Comparison of ENCODE assay signal across 7 mouse cellular contexts in genomic region chr4:155963106-155963505, GRCm38 (mm10). TPM values are rescaled to one million over a fixed set of nuclear protein-coding genes. Genes with fewer than 3 reads are reported as not detected.
DNase-seq lines count a peak whose midpoint lies in the region; ATAC-seq and TF ChIP-seq lines count a peak whose summit lies in the region.

No protein-coding gene starts in this region.

- in situ Hi-C loops in CH12.LX (cut with MboI; ENCODE audit: low pct_ligation_motif_present, low pct_unique_long_range_greater_than_20kb, low sequenced_read_pairs): loop anchor here (10.0 kb wide), 1 partner anchor 132 kb away; no protein-coding TSS in a partner anchor

- no peak for DNase-seq in CH12.LX (ENCODE audit: extremely low read depth)
- no peak for DNase-seq in natural killer cell, adult 2 months (ENCODE audit: low spot score in 2 of 2)
- no peak for DNase-seq in embryo, embryonic 10 days (ENCODE audit: low spot score)
- DNase-seq in thymus, postnatal 0 days (ENCODE audit: low spot score): no peak

- dilution Hi-C loops in CH12.LX (cut with MboI; ENCODE audit: extremely low pct_ligation_motif_present, extremely low pct_unique_long_range_greater_than_20kb, low sequenced_read_pairs): no loop called here

- peaks cover 0 to 28% of the 10 kb centered on the region in 2 experiments; a peak in 2 of 4 replicates for H3K4me1 ChIP-seq in CH12.LX (ENCODE audit: control insufficient read depth in 1 of 2, insufficient read depth in 2 of 2)
- no peaks in the 10 kb centered on the region for H3K4me1 ChIP-seq in ES-Bruce4 (ENCODE audit: control insufficient read depth, insufficient read depth, low read length)
- peaks cover 19% of the 10 kb centered on the region for H3K4me1 ChIP-seq in hindbrain, embryonic 12.5 days
- H3K4me1 ChIP-seq in limb, embryonic 13.5 days: peaks cover 22% of the 10 kb centered on the region

- no peak for TF ChIP-seq POLR2A in CH12.LX (IDR thresholded peaks at IDR 0.05; ENCODE audit: low read depth, low read length)
- no peak for TF ChIP-seq POLR2A in ES-Bruce4 (IDR thresholded peaks at IDR 0.05; ENCODE audit: insufficient read depth, low read length)

- no peak overlapping the region for H3K27ac ChIP-seq in CH12.LX (ENCODE audit: insufficient read depth, low read depth)
- no peak overlapping the region for H3K27ac ChIP-seq in ES-Bruce4 (ENCODE audit: insufficient read depth, low read length)
- H3K27ac ChIP-seq in hindbrain, embryonic 12.5 days: no peak overlapping the region
- no peak overlapping the region for H3K27ac ChIP-seq in limb, embryonic 13.5 days

- H3K9ac ChIP-seq in CH12.LX (ENCODE audit: insufficient read depth, low read depth): no peak overlapping the region
- H3K9ac ChIP-seq in ES-Bruce4 (ENCODE audit: low read depth, poor library complexity, severe bottlenecking): peak overlapping the region; percentile 32; the same call in 1 of the 2 replicates
- H3K9ac ChIP-seq in hindbrain, embryonic 12.5 days: peak overlapping the region; percentile 71
- H3K9ac ChIP-seq in limb, embryonic 13.5 days: peak overlapping the region; percentile 81

- WGBS in hindbrain, embryonic 12.5 days: 58% methylated on average over 7 of the region's 7 CpGs
- 45% methylated on average over 7 of the region's 7 CpGs for WGBS in limb, embryonic 13.5 days

- H3K9me3 ChIP-seq in CH12.LX (replicated peaks; ENCODE audit: low read length): no peaks in the 10 kb centered on the region
- no peaks in the 10 kb centered on the region for H3K9me3 ChIP-seq in ES-Bruce4 (replicated peaks; ENCODE audit: control insufficient read depth, insufficient read depth, low read length, poor library complexity, severe bottlenecking)
- H3K9me3 ChIP-seq in hindbrain, embryonic 12.5 days (replicated peaks): no peaks in the 10 kb centered on the region
- no peaks in the 10 kb centered on the region for H3K9me3 ChIP-seq in limb, embryonic 13.5 days

- TF ChIP-seq CTCF in CH12.LX (conservative IDR thresholded peaks at IDR 0.05 in 1 of 2, IDR thresholded peaks at IDR 0.05 in 1 of 2; ENCODE audit: low read depth in 2 of 2, low read length in 2 of 2) (no peak), ES-Bruce4 (IDR thresholded peaks at IDR 0.05; ENCODE audit: low read depth, low read length) (no peak)

- no peak for ATAC-seq in hindbrain, embryonic 12.5 days (ENCODE audit: low FRiP score)
- no peak for ATAC-seq in limb, embryonic 13.5 days (ENCODE audit: low FRiP score, low read depth)

- TF ChIP-seq RAD21 in CH12.LX (IDR thresholded peaks at IDR 0.05; ENCODE audit: low read depth, low read length): no peak

- H3K4me3 ChIP-seq in CH12.LX (replicated peaks in 1 of 3; ENCODE audit: low read depth in 2 of 3, low read length in 2 of 3, poor library complexity in 1 of 3) (peak overlapping the region in 2 of 3 experiments; percentile 36 to 60), ES-Bruce4 (ENCODE audit: low read depth, low read length) (peak overlapping the region; percentile 60)
- peak overlapping the region; percentile 44 for H3K4me3 ChIP-seq in hindbrain, embryonic 12.5 days
- peak overlapping the region; percentile 63 for H3K4me3 ChIP-seq in limb, embryonic 13.5 days

- H3K27me3 ChIP-seq in CH12.LX (replicated peaks): no peaks in the 10 kb centered on the region
- H3K27me3 ChIP-seq in ES-Bruce4 (ENCODE audit: control insufficient read depth, insufficient read depth, low read length, poor library complexity, severe bottlenecking): no peaks in the 10 kb centered on the region
- no peaks in the 10 kb centered on the region for H3K27me3 ChIP-seq in hindbrain, embryonic 12.5 days
- H3K27me3 ChIP-seq in limb, embryonic 13.5 days: no peaks in the 10 kb centered on the region

- H3K4me2 ChIP-seq in CH12.LX (ENCODE audit: insufficient read depth, low read depth, poor library complexity, severe bottlenecking): no peak overlapping the region
- peak overlapping the region; percentile 79 for H3K4me2 ChIP-seq in hindbrain, embryonic 12.5 days (replicated peaks)
- H3K4me2 ChIP-seq in limb, embryonic 13.5 days (replicated peaks): peak overlapping the region; percentile 93

- no peaks in the 10 kb centered on the region for H3K79me2 ChIP-seq in CH12.LX (replicated peaks; ENCODE audit: control insufficient read depth, extremely low read depth, insufficient read depth, poor library complexity, severe bottlenecking)

- no peak for TF ChIP-seq EP300 in CH12.LX (IDR thresholded peaks at IDR 0.05; ENCODE audit: low read length)
- TF ChIP-seq EP300 in ES-Bruce4 (IDR thresholded peaks at IDR 0.05; ENCODE audit: insufficient read depth, low read depth, low read length): no peak

- H3K36me3 ChIP-seq in CH12.LX (replicated peaks in 1 of 2; ENCODE audit: control insufficient read depth in 1 of 2, insufficient read depth in 1 of 2, low read length in 1 of 2) (peaks cover 23 to 61% of the 10 kb centered on the region in 2 experiments), ES-Bruce4 (ENCODE audit: control insufficient read depth, insufficient read depth, low read length, poor library complexity, severe bottlenecking) (peaks cover 2% of the 10 kb centered on the region; the same call in 1 of the 2 replicates)
- H3K36me3 ChIP-seq in hindbrain, embryonic 12.5 days: peaks cover 35% of the 10 kb centered on the region
- H3K36me3 ChIP-seq in limb, embryonic 13.5 days: peaks cover 48% of the 10 kb centered on the region

TF ChIP-seq in CH12.LX, 34 proteins besides CTCF, POLR2A, EP300 and RAD21 (continues in another document):
- TF ChIP-seq E2F4 (IDR thresholded peaks at IDR 0.05; ENCODE audit: insufficient replicate concordance, low read depth, low read length) (no peak), ZKSCAN1 (IDR thresholded peaks at IDR 0.05; ENCODE audit: borderline replicate concordance, low read depth, low read length) (no peak), USF1 (IDR thresholded peaks at IDR 0.05; ENCODE audit: low read depth, low read length) (no peak), TCF12 (IDR thresholded peaks at IDR 0.05; ENCODE audit: low read depth, low read length) (no peak), JUND (conservative IDR thresholded peaks at IDR 0.05; ENCODE audit: low read depth, low read length) (no peak), ZC3H11A (IDR thresholded peaks at IDR 0.05; ENCODE audit: low read depth, low read length) (no peak), GABPA (IDR thresholded peaks at IDR 0.05; ENCODE audit: insufficient replicate concordance, low read depth, low read length) (no peak), HCFC1 (IDR thresholded peaks at IDR 0.05; ENCODE audit: low read depth, low read length) (no peak), JUN (IDR thresholded peaks at IDR 0.05; ENCODE audit: insufficient read depth, low read depth, low read length) (no peak), USF2 (conservative IDR thresholded peaks at IDR 0.05; ENCODE audit: low read depth, low read length) (no peak), MAX (IDR thresholded peaks at IDR 0.05; ENCODE audit: low read length) (no peak)

RNA-seq across cellular contexts. Expression of gene C1qtnf12, which starts 1.0 kb away (rescaled TPM):
- total RNA-seq in CH12.LX (2012; rRNA removed): 21.0 and 21.1 TPM in 2 replicates
- total RNA-seq in CH12.LX (2014; rRNA removed): 24.5 and 25.3 TPM in 2 replicates
- polyA plus RNA-seq in CH12.LX (2012; ENCODE audit: insufficient read length, low read depth): 25.0 and 27.6 TPM in 2 replicates
- 18.8 and 19.1 TPM in 2 replicates for polyA plus RNA-seq in ES-Bruce4 (2011; ENCODE audit: insufficient read depth, insufficient read length, low read depth, missing spikeins)
- 17.2 and 25.7 TPM in 2 replicates for polyA plus RNA-seq in hindbrain, embryonic 12.5 days (2016; fragmentation: Nextera tagmentation; extraction: Ambion mirVana)
- 32.0 and 35.0 TPM in 2 replicates for polyA plus RNA-seq in limb, embryonic 13.5 days (2015; fragmentation: Nextera tagmentation; extraction: Ambion mirVana)
- polyA plus RNA-seq in thymus, postnatal 0 days (2015; fragmentation: Nextera tagmentation; extraction: Ambion mirVana): 14.9 and 19.3 TPM in 2 replicates

RNA-seq across cellular contexts. Expression of gene Ube2j2, which starts 19.5 kb away (rescaled TPM):
- total RNA-seq in CH12.LX (2012; rRNA removed) (73.5 and 112 TPM in 2 replicates), CH12.LX (2014; rRNA removed) (137 and 145 TPM in 2 replicates)
- polyA plus RNA-seq in CH12.LX (2012; ENCODE audit: insufficient read length, low read depth) (144 and 150 TPM in 2 replicates), ES-Bruce4 (2011; ENCODE audit: insufficient read depth, insufficient read length, low read depth, missing spikeins) (100 and 104 TPM in 2 replicates)
- polyA plus RNA-seq in hindbrain, embryonic 12.5 days (2016; fragmentation: Nextera tagmentation; extraction: Ambion mirVana): 149 and 150 TPM in 2 replicates
- 113 and 126 TPM in 2 replicates for polyA plus RNA-seq in limb, embryonic 13.5 days (2015; fragmentation: Nextera tagmentation; extraction: Ambion mirVana)
- polyA plus RNA-seq in thymus, postnatal 0 days (2015; fragmentation: Nextera tagmentation; extraction: Ambion mirVana): 117 and 128 TPM in 2 replicates

RNA-seq across cellular contexts. Expression of gene B3galt6, which starts 29.3 kb away (rescaled TPM):
- 10.1 and 11.3 TPM in 2 replicates for total RNA-seq in CH12.LX (2012; rRNA removed)
- total RNA-seq in CH12.LX (2014; rRNA removed): 8.6 and 9.9 TPM in 2 replicates
- polyA plus RNA-seq in CH12.LX (2012; ENCODE audit: insufficient read length, low read depth): 3.1 and 3.4 TPM in 2 replicates
- 2.5 and 2.6 TPM in 2 replicates for polyA plus RNA-seq in ES-Bruce4 (2011; ENCODE audit: insufficient read depth, insufficient read length, low read depth, missing spikeins)
- 19.5 and 20.4 TPM in 2 replicates for polyA plus RNA-seq in hindbrain, embryonic 12.5 days (2016; fragmentation: Nextera tagmentation; extraction: Ambion mirVana)
- polyA plus RNA-seq in limb, embryonic 13.5 days (2015; fragmentation: Nextera tagmentation; extraction: Ambion mirVana): 16.8 and 17.3 TPM in 2 replicates
- polyA plus RNA-seq in thymus, postnatal 0 days (2015; fragmentation: Nextera tagmentation; extraction: Ambion mirVana): 8.4 and 10.7 TPM in 2 replicates

RNA-seq across cellular contexts. Expression of gene Sdf4, which starts 29.6 kb away (rescaled TPM):
- total RNA-seq in CH12.LX (2012; rRNA removed) (193 and 211 TPM in 2 replicates), CH12.LX (2014; rRNA removed) (210 and 227 TPM in 2 replicates)
- polyA plus RNA-seq in CH12.LX (2012; ENCODE audit: insufficient read length, low read depth) (167 and 193 TPM in 2 replicates), ES-Bruce4 (2011; ENCODE audit: insufficient read depth, insufficient read length, low read depth, missing spikeins) (82.8 and 88.9 TPM in 2 replicates)
- 129 and 130 TPM in 2 replicates for polyA plus RNA-seq in hindbrain, embryonic 12.5 days (2016; fragmentation: Nextera tagmentation; extraction: Ambion mirVana)
- 160 and 166 TPM in 2 replicates for polyA plus RNA-seq in limb, embryonic 13.5 days (2015; fragmentation: Nextera tagmentation; extraction: Ambion mirVana)
- 187 and 194 TPM in 2 replicates for polyA plus RNA-seq in thymus, postnatal 0 days (2015; fragmentation: Nextera tagmentation; extraction: Ambion mirVana)

RNA-seq across cellular contexts. Expression of gene Tnfrsf4, which starts 50.5 kb away (rescaled TPM):
- total RNA-seq in CH12.LX (2012; rRNA removed) (21.7 and 28.2 TPM in 2 replicates), CH12.LX (2014; rRNA removed) (73.5 and 86.1 TPM in 2 replicates)
- polyA plus RNA-seq in CH12.LX (2012; ENCODE audit: insufficient read length, low read depth) (63.8 and 81.1 TPM in 2 replicates), ES-Bruce4 (2011; ENCODE audit: insufficient read depth, insufficient read length, low read depth, missing spikeins) (2.4 and 2.9 TPM in 2 replicates)
- 0.29 and 0.76 TPM in 2 replicates for polyA plus RNA-seq in hindbrain, embryonic 12.5 days (2016; fragmentation: Nextera tagmentation; extraction: Ambion mirVana)
- 0.80 and 0.85 TPM in 2 replicates for polyA plus RNA-seq in limb, embryonic 13.5 days (2015; fragmentation: Nextera tagmentation; extraction: Ambion mirVana)
- polyA plus RNA-seq in thymus, postnatal 0 days (2015; fragmentation: Nextera tagmentation; extraction: Ambion mirVana): 7.9 and 9.5 TPM in 2 replicates
